Mouse (Mus musculus) embryonic facial prominence, embryonic 12.5 days (tissue): ENCODE measurements around the gene Nsd1. TPM values are rescaled to one million over a fixed set of nuclear protein-coding genes. Genes with fewer than 3 reads are reported as not detected.
A peak's percentile ranks its signal among the peaks of the same experiment; 100 is the strongest.

ENCODE experiments used
- ATAC-seq: fragments of 200-750 bp; cut with Nextera tagmentation; 2 replicates; pipeline ENCODE4 v1.8.0; 2017; ENCODE audit not compliant: insufficient number of reproducible peaks, insufficient read depth, low FRiP score, low TSS enrichment
- H3K27ac ChIP-seq: fragments of 300-500 bp; sonication (generic); 2 replicates; pipeline ENCODE4 v1.5.1; 2016; ENCODE audit warnings: mild to moderate bottlenecking
- H3K27me3 ChIP-seq: fragments of 300-500 bp; sonication (generic); 2 replicates; pipeline ENCODE4 v1.6.1; 2016; ENCODE audit warnings: mild to moderate bottlenecking, moderate library complexity
- H3K36me3 ChIP-seq: fragments of 300-500 bp; sonication (generic); 2 replicates; pipeline ENCODE4 v1.6.1; 2016; ENCODE audit warnings: mild to moderate bottlenecking
- H3K4me1 ChIP-seq: fragments of 300-500 bp; sonication (generic); 2 replicates; pipeline ENCODE4 v1.6.1; 2016
- H3K4me2 ChIP-seq: fragments of 300-500 bp; sonication (generic); replicated peaks from 2 replicates; pipeline ENCODE4 v1.6.1; 2016; ENCODE audit warnings: mild to moderate bottlenecking, moderate library complexity
- H3K4me3 ChIP-seq: fragments of 300-500 bp; sonication (generic); 2 replicates; pipeline ENCODE4 v1.5.1; 2016; ENCODE audit warnings: mild to moderate bottlenecking
- H3K9ac ChIP-seq: fragments of 300-500 bp; sonication (generic); 2 replicates; pipeline ENCODE4 v1.6.1; 2016; ENCODE audit warnings: mild to moderate bottlenecking, moderate library complexity
- H3K9me3 ChIP-seq: fragments of 300-500 bp; sonication (generic); 2 replicates; pipeline ENCODE4 v1.6.1; 2016; ENCODE audit warnings: mild to moderate bottlenecking, moderate library complexity
- WGBS: fragments of 180-500 bp; shearing (Covaris S2); methylation state at CpG from one replicate; pipeline ENCODE4 v1.1.7; 2016; 5-methylcytosine and 5-hydroxymethylcytosine counted together
- polyA plus RNA-seq: library from polyadenylated mRNA; unstranded; fragments of >200 nt; fragmentation: Nextera tagmentation; extraction: Ambion mirVana; gene quantifications from 2 replicates; pipeline ENCODE4 v1.2.1, GENCODE M21; 2016

Nsd1 gene
- polyA plus RNA-seq, 1 experiment from 2014 or later: 81.7 TPM

GRCm38 (mm10) chr13:55213138-55213806 lies 3.7 kb downstream of the Nsd1 start:
- Histone ChIP-seq H3K9me3 (no peaks in the 10 kb centered on the region), H3K4me3 (peak overlapping the region; percentile 81), H3K27ac (peak overlapping the region; percentile 98), H3K4me1 (peaks cover 35% of the 10 kb centered on the region), H3K27me3 (no peaks in the 10 kb centered on the region), H3K9ac (peak overlapping the region; percentile 97), H3K36me3 (peaks cover 35% of the 10 kb centered on the region), H3K4me2 (peak overlapping the region; percentile 92)
- 50% methylated on average over 10 of the region's 10 CpGs for WGBS
- ATAC-seq: no peak

GRCm38 (mm10) chr13:55224364-55224763 lies 14.8 kb downstream of the Nsd1 start:
- H3K9me3 ChIP-seq: no peaks in the 10 kb centered on the region
- no peak for ATAC-seq
- H3K36me3 ChIP-seq: peaks cover 70% of the 10 kb centered on the region
- H3K4me3 ChIP-seq: no peak overlapping the region
- WGBS: 87% methylated on average over 3 of the region's 3 CpGs
- H3K27ac ChIP-seq: no peak overlapping the region
- no peak overlapping the region for H3K4me2 ChIP-seq
- no peaks in the 10 kb centered on the region for H3K4me1 ChIP-seq
- H3K27me3 ChIP-seq: no peaks in the 10 kb centered on the region
- H3K9ac ChIP-seq: no peak overlapping the region

DNA sequence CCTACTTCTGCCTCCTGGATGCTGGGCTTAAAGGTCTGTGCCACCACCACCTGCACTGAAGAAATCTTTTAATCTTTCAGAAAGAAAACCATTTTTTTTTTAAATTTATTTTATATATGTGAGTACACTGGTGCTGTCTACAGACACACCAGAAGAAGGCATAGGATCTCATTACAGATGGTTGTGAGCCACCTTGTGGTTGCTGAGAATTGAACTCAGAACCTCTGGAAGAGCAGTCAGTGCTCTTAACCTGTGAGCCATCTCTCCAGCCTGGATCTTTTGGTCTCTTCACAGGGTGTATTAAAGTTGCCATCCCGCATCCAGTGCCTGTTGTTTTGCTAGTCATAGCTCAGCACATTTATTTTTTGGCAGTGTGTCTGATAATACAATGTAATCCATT lies 21.1 kb downstream of the Nsd1 start:
- H3K4me2 ChIP-seq: no peak overlapping the region
- H3K27me3 ChIP-seq: no peaks in the 10 kb centered on the region
- H3K27ac ChIP-seq: no peak overlapping the region
- no peak overlapping the region for H3K4me3 ChIP-seq
- no peak for ATAC-seq
- H3K9me3 ChIP-seq: no peaks in the 10 kb centered on the region
- no peak overlapping the region for H3K9ac ChIP-seq
- H3K36me3 ChIP-seq: peaks cover 59% of the 10 kb centered on the region
- H3K4me1 ChIP-seq: no peaks in the 10 kb centered on the region
- WGBS: 89% methylated on average over 1 of the region's 1 CpGs

- Histone ChIP-seq H3K4me3 (no peak overlapping the region), H3K36me3 (peaks cover 92% of the 10 kb centered on the region), H3K4me1 (no peaks in the 10 kb centered on the region), H3K27ac (no peak overlapping the region), H3K27me3 (no peaks in the 10 kb centered on the region), H3K9me3 (no peaks in the 10 kb centered on the region), H3K4me2 (no peak overlapping the region), H3K9ac (no peak overlapping the region)
- ATAC-seq: no peak
- WGBS: 90% methylated on average over 3 of the region's 3 CpGs
These were observed 33.6 kb downstream of the Nsd1 start for GRCm38 (mm10) chr13:55243205-55243604.

GRCm38 (mm10) chr13:55247293-55248030 lies 37.9 kb downstream of the Nsd1 start:
- no peak overlapping the region for H3K4me3 ChIP-seq
- H3K9me3 ChIP-seq: no peaks in the 10 kb centered on the region
- no peak for ATAC-seq
- H3K4me1 ChIP-seq: no peaks in the 10 kb centered on the region
- H3K9ac ChIP-seq: no peak overlapping the region
- H3K4me2 ChIP-seq: no peak overlapping the region
- 89% methylated on average over 17 of the region's 17 CpGs for WGBS
- no peak overlapping the region for H3K27ac ChIP-seq
- peaks cover 72% of the 10 kb centered on the region for H3K36me3 ChIP-seq
- H3K27me3 ChIP-seq: no peaks in the 10 kb centered on the region

- Histone ChIP-seq H3K36me3 (peaks cover 62% of the 10 kb centered on the region), H3K4me2 (no peak overlapping the region), H3K9ac (no peak overlapping the region), H3K4me3 (no peak overlapping the region), H3K9me3 (no peaks in the 10 kb centered on the region), H3K27me3 (no peaks in the 10 kb centered on the region), H3K27ac (no peak overlapping the region), H3K4me1 (no peaks in the 10 kb centered on the region)
- WGBS: 89% methylated on average over 4 of the region's 4 CpGs
- no peak for ATAC-seq
These were observed 39.7 kb downstream of the Nsd1 start for GRCm38 (mm10) chr13:55249246-55249645.

GRCm38 (mm10) chr13:55252820-55253219 lies 43.2 kb downstream of the Nsd1 start:
- Histone ChIP-seq H3K4me2 (no peak overlapping the region), H3K9me3 (no peaks in the 10 kb centered on the region), H3K9ac (no peak overlapping the region), H3K27me3 (no peaks in the 10 kb centered on the region), H3K4me3 (no peak overlapping the region), H3K36me3 (peaks cover 26% of the 10 kb centered on the region), H3K27ac (no peak overlapping the region), H3K4me1 (no peaks in the 10 kb centered on the region)
- no peak for ATAC-seq
- WGBS: 82% methylated on average over 4 of the region's 4 CpGs

DNA sequence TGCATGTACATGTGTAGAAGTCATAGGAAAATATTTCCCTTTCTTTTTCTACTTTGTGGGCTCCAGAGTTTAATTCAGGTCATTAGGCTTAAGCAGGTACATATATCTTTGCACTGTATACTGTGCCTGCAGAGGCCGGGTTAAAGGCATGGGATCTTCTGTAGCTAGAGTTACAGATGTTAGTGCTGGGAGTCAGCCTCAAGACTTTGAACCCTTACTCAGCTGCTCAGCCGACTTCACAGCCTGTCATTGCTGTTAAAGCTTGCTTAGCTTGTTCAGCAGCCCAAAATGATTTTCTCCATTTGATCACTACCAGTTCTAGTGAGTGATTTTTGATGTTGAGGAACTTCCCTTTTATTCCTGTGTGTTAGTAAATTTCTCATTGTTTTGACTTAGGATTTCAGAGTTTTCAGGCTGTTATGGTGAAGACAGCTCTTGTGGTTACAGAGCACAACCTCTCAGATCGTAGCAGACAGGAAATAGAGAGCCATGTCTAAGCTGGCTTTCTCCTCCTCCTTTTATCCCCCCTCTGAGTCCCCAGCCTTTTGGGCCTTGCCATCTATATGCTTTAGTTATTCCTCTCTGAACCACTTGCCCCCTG lies 45.6 kb downstream of the Nsd1 start:
- no peaks in the 10 kb centered on the region for H3K27me3 ChIP-seq
- no peak overlapping the region for H3K9ac ChIP-seq
- H3K4me3 ChIP-seq: no peak overlapping the region
- no peak overlapping the region for H3K4me2 ChIP-seq
- no peaks in the 10 kb centered on the region for H3K4me1 ChIP-seq
- ATAC-seq: no peak
- H3K27ac ChIP-seq: no peak overlapping the region
- H3K36me3 ChIP-seq: peaks cover 12% of the 10 kb centered on the region
- H3K9me3 ChIP-seq: no peaks in the 10 kb centered on the region
- WGBS: 73% methylated on average over 3 of the region's 3 CpGs

- H3K4me1 ChIP-seq: no peaks in the 10 kb centered on the region
- H3K36me3 ChIP-seq: peaks cover 27% of the 10 kb centered on the region
- 92% methylated on average over 3 of the region's 3 CpGs for WGBS
- H3K9me3 ChIP-seq: no peaks in the 10 kb centered on the region
- H3K4me2 ChIP-seq: no peak overlapping the region
- no peak overlapping the region for H3K27ac ChIP-seq
- ATAC-seq: no peak
- no peak overlapping the region for H3K9ac ChIP-seq
- no peak overlapping the region for H3K4me3 ChIP-seq
- H3K27me3 ChIP-seq: no peaks in the 10 kb centered on the region
These were observed 49.1 kb downstream of the Nsd1 start for GRCm38 (mm10) chr13:55258651-55259050.

DNA sequence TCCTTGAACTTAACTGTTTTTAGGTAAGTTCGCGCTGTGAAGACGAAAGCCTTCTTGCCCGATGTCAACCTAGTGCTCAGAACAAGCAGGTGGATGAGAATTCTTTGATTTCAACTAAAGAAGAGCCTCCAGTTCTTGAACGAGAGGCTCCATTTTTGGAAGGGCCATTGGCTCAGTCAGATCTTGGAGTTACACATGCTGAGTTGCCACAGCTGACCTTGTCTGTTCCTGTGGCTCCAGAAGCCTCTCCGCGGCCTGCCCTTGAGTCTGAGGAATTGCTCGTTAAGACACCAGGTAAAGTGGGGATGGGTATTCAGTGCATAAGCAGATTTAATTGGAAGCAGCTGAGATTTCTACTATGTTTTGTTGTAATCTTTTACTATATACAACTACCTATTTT lies 51.9 kb downstream of the Nsd1 start:
- peaks cover 41% of the 10 kb centered on the region for H3K36me3 ChIP-seq

DNA sequence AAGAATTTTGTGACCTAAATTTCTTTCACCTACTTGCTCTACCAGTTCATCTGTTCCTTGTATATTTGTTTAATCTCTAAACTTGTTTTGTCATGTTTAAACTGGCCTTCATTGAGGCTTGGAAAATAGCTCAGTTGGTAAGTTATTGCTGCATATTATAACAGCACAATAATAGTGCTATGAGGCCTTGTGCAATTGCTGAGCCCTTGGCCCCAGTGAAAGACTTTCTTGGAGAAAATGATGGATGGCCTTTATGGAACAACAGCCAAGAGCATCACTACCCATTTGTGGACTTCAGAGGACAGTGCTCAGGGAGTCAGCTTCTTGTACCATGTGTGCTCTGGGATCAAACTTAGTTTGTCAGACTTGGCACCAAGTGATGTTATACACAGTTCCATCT lies 52.5 kb downstream of the Nsd1 start:
- no peaks in the 10 kb centered on the region for H3K9me3 ChIP-seq
- H3K4me3 ChIP-seq: no peak overlapping the region
- H3K27ac ChIP-seq: no peak overlapping the region
- H3K27me3 ChIP-seq: no peaks in the 10 kb centered on the region
- no peak overlapping the region for H3K4me2 ChIP-seq
- H3K9ac ChIP-seq: no peak overlapping the region
- H3K36me3 ChIP-seq: peaks cover 41% of the 10 kb centered on the region
- no peaks in the 10 kb centered on the region for H3K4me1 ChIP-seq
- no peak for ATAC-seq

More for the DNA sequence above, 51.9 kb downstream of the Nsd1 start:
- no peak overlapping the region for H3K4me2 ChIP-seq
- H3K9me3 ChIP-seq: no peaks in the 10 kb centered on the region
- 94% methylated on average over 8 of the region's 8 CpGs for WGBS
- H3K4me3 ChIP-seq: no peak overlapping the region
- ATAC-seq: no peak
- no peak overlapping the region for H3K27ac ChIP-seq
- no peaks in the 10 kb centered on the region for H3K27me3 ChIP-seq
- no peak overlapping the region for H3K9ac ChIP-seq
- H3K4me1 ChIP-seq: no peaks in the 10 kb centered on the region

DNA sequence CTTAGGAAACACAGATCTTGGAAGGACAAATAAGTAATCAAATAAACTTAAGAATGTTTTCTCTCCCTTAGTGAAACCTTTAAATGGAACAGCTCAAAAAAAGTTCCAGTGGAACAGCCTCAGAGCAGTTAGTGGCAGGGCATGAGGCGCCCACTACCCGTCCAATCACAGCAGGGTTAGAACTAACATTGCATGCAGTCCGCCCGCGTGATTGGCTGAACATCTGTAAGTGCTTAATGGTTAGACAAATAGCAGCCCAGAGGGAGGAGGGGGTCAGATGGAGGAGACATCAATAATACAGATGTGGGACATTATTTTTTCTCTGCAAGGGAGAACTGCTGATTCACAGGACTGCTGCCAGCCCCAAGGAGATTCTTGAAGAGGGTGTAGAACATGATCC lies 67.6 kb downstream of the Nsd1 start:
- H3K9me3 ChIP-seq: no peaks in the 10 kb centered on the region
- no peak overlapping the region for H3K27ac ChIP-seq
- no peak overlapping the region for H3K4me2 ChIP-seq
- peaks cover 48% of the 10 kb centered on the region for H3K36me3 ChIP-seq
- no peak overlapping the region for H3K4me3 ChIP-seq
- WGBS: 67% methylated on average over 5 of the region's 5 CpGs
- ATAC-seq: no peak
- no peak overlapping the region for H3K9ac ChIP-seq
- H3K4me1 ChIP-seq: no peaks in the 10 kb centered on the region
- no peaks in the 10 kb centered on the region for H3K27me3 ChIP-seq
